Mouse (Mus musculus) layer of hippocampus, adult 18-20 months (tissue): ENCODE data around the gene Parp3. TPM values are rescaled to one million over a fixed set of nuclear protein-coding genes. Genes with fewer than 3 reads are reported as not detected.
"Not testable (repeated sequence)": the region's sequence is repeated elsewhere in the genome, so short reads cannot be mapped to it uniquely, and the experiment has no call there.

Experiments used
- DNase-seq, 2 experiments: peaks; one replicate each; pipeline ENCODE4 v3.0.0; 2022; ENCODE audit warnings: low spot score in 2 of 2
- long read RNA-seq: library from polyadenylated mRNA; stranded (forward); transcript quantifications from one replicate; pipeline ENCODE4 v2.0.0, GENCODE M21; 2021
- total RNA-seq, 2 experiments: library from RNA; stranded (reverse); gene quantifications; 2 replicates each; pipeline ENCODE4 v1.2.3; 2021

Gene Parp3
- total RNA-seq = 1 to 10 TPM; 3.8 to 5.0 TPM
- long read RNA-seq, partial matches to known transcripts = 0 of 2 reads
- long read RNA-seq, other reads (novel, unspliced or antisense) = 2 of 2 reads

DNA sequence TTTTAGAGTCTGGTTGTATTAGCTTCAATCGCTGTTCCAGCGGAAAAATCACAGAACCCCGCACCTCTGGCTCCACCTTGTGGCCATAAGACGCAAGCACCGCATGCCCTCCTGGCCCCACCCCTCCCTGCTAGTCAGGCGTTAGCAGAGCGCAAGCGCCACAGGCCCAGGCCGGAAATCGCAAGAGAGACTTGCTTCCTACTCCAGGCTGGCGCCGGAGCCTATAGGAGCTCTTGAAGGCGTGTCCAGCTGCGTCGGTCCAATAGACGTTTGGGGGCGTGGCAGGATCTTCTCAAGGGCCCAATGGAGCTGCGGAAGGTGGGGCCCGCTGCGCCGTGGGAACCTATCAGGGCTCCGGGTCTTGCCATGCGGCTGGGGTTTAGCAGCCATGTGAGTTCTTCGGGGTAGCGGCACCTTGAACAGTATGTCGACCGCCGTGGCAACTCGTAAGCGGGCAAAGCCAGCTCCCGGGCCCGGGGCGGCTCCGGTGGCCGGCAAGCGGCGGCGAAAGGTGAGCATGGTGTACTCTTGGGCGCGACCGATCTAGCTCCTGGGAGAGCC, at the start of gene Parp3:
TSS of gene Parp3 (minus strand) at position 26 of the 561 bp plus-strand sequence.
- peak; percentile 100 for DNase-seq

DNA sequence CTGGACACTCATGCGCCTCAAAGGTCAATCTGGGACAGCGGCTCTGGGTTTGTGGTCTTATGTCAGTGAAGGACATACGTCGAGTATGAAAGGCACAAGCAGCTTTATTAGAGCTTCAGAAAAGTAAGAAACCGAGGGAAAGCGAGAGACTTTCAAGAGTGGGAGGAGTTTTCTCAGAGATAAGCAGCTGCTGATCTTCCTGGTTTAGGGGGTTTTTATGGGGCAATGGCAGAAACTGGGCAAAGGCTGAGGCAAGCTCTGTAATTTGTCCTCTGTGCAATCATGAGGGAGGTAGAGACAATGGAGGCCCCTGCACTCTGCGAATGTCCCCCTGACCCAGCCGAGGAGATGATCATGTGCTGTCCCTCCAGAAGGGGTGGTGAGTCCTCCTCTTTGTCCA, 43.2 kb upstream of the Parp3 start:
- DNase-seq = no peak

DNA sequence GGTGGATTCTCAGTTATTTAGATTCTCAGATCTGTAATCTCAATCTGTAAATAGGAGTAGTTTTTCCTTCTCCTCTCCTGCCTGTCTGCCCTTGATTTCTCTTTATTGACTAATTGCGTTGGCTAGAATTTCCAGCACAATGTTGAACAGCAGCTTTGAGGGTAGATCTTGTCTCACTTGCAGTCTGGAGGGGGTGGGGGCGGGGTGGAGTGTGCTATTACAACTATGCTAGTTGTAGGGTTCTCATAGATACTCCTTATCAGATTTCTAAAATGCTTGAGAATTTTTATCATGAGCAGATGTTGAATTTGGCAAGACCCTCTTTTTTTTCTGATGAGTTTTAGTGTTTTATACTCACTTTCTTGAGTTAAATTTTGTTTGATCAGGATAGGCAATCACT, 42.7 kb upstream of the Parp3 start:
- DNase-seq = no peak

DNA sequence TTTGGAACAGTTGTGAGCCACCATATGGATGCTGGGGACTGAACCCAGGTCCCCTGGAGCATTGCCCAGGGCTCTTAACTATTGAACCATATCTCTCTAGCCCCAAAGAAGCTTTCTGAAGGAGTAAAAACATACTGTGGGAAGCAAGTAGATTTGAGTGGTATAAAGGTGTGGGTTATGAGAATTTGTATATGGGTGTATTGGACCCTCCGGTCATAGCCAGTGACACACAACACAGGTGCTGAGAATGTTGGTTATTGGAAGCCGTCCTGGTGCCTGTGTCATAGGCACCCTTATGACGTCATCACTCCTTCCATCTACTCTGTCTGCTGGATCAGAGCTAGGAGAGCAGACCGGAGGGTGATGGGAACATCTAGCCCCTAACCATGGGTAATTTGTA, 37.5 kb upstream of the Parp3 start, which contains the start of gene Iqcf5:
TSS of gene Iqcf5 (plus strand) at position 301 of the 400 bp plus-strand sequence.
- no peak for DNase-seq

DNA sequence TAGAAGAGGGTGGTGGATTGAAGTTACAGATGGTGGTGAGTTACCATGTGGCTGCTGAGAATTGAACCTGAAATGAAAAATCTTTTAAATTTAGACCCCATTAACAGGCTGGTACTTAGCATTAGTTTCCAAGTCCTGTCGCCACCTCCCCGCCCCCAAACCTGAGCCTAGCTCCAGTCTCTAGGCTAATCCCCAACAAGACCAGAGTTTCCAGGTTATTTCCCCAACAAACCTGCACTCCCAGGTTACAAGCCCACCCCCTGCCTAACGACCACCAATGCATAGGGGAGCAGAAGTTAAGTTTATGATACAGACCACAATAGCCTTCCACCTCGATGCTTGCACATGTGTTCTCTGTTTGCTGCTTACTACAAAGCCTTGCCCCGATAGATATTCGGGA, 36.8 kb upstream of the Parp3 start:
- no peak for DNase-seq

DNA sequence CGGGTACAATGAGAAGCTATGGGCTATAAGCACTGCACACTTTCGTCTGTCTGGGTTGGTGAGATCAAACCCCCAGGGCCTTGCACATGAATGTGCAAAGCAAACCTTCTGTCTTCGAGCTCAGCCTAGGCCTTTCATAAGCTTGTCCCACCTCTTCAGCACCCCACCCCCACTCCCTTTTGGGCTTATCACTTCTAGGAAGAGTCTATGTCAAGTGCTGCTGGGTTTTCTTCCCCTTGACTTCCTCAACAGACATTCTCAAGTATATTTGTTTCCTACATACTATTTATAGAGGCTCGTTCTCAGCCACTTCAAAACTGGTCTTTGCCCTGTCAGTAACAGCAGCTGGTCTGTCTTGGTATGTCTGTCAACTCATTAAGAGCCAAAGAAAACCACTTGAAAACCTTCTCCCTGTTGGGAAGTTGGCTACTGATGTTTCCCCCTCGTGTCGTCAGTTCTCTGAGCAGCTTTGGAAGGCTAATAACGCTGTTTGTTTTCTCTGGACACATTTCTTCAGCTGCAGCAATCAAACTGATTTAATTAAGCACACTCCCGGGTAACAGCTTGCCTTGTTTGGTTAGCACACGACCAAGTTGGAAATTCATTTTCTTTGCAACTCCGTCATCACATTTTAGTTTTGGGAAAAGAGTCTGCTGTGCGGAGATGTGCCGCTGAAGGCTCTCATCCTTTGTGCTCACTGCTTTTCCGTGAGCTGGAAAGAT, 36.1 kb upstream of the Parp3 start:
- peak; percentile 14 to 30 for DNase-seq

DNA sequence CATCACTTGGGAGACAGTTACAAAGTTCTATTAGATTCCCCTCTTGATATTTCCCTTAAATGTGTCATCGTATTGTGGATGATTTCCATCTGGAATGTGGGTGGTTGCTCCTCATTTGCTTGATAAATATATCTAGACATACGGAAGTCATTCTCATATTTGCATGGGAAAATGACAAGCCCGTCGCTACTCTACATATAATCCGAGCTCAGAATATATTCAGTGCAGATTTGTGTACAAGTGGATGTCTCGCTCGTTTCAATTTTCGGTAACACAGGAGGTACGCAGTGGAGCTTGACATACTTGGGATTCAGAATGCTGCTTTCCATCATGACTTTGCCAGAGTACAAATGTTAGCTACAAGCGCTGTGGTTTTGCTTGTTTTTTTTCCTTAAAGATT, 32.6 kb upstream of the Parp3 start:
- DNase-seq = peak; percentile 47 to 77

DNA sequence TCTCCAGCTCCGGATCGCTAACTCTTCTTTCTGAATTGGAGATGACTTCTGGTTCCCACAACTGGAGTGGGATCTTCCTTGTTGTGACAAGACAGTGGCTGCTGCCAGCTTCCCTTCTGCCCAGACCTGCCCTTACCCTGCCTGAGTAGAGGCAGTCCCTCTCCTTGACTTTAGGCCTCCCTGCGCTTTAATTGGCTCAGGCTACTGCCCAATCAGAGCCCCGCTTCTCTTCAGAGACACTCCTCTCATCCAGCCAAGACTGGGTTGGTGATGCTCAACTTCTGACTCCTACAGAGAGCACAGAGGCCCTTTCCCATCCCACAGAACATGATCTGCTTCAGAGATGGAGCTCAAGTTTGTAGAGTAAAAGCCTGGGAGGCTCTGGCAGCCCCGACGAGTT, 27.5 kb upstream of the Parp3 start:
- no peak for DNase-seq

DNA sequence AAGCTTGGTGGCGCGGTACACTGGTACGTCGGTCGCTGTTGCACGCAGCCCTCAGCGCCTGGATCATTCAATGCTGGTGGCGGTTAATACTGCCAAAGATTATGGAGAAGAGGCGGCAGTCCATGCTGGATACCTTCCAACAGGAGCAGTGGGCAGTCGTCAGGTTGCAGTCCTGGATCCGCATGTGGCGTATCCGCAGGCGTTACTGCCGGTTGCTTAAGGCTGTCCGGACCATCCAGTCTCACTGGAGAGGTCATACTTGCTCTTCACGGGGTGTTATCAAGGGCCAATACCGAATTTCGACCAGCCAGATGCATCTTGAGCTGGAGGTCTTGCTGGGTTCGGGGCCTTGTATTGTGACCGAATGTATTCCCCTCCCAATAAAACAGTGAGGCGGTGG, 25.1 kb upstream of the Parp3 start:
- no peak for DNase-seq

DNA sequence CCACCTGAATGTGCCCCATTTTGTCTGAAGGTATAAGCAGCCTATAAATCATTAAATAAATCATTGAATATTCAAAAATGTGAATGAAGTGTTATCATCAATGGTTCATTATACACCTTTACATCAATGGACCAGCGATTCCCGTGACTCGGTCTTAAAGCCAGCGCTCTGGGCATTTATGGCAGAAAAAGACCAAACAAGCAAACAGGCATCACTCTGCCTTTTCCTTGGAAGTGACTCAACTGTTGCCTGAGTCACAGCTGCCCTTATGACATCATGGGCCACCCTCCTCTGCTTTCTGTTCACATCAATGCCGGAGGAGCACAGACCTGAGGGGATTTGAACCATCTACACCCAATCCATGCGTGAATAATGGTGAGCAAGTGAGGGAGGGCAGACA, 22.9 kb upstream of the Parp3 start, which contains the start of gene Iqcf1:
TSS of gene Iqcf1 (plus strand) at position 301 of the 400 bp plus-strand sequence.
- no peak for DNase-seq

DNA sequence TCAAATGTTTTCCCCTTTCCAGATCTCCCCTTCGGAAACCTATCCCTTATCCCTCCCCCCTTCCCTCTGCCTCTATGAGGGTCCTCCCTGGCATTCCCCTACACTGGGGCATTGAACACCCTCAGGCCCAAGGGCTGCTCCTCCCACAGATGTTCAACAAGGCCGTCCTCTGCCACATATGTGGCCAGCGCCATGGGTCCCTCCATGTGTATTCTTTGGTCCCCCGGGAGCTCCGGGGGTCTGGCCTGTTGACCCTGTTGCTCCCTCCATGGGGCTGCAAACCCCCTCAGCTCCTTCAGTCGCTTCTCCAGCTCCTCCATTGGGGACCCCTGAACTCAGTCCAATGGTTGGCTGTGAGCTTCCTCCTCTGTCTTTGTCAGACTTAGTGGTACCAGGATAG, 10.9 kb upstream of the Parp3 start:
- not testable (repeated sequence) for DNase-seq

DNA sequence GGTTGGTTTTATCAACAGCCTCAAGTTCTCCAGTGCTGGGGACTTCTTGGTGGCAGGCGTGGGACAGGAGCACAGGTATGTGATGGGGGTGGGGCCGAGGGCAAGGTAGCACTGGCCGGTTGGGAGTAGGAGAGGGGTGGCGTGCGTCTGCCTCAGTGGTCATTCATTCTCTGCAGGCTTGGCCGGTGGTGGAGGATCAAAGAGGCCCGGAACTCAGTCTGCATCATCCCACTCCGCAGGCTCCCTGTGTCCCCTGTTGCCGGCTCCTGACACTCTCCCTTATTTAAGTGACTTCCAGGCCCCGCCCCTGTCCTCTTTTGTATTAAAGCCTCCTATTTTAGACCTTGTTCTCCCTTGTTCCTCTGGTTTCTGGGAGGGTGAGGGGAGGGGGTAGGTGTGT, 8.3 kb upstream of the Parp3 start:
- DNase-seq = no peak

DNA sequence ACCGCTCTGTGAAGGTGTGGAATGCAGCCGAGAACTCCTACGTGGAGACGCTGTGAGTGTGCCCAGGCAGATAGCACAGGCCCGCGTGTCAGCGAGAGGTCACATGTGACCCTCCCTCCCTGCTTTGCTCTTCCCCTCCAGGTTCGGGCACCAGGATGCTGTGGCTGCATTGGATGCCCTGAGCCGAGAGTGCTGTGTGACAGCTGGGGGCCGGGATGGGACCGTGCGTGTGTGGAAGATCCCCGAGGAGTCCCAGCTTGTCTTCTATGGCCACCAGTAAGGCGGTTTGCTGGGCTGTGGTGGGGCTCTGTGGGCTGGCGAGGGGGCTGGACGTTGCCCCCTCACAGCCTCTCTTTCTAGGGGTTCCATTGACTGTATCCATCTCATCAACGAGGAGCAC, 6.9 kb upstream of the Parp3 start:
- DNase-seq = no peak

DNA sequence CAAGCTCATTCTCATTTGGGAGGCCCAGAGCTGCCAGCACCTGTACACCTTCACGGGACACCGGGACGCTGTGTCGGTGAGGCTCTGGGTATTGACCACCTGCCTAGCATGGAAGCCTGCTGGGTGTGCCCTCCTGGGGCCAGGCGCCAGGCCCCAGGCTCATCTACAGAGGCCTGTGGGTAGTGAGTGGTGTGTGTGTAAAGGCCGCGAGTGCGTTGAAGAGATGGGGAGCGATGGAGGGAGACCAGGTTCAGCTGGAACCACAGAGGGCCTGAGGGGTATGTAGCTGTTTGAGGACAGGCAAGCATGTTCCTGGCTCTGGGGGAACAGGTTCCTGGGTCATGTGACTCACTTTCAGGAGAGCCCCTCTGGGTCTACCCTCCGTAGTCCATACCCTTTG, 6.4 kb upstream of the Parp3 start:
- DNase-seq = no peak

DNA sequence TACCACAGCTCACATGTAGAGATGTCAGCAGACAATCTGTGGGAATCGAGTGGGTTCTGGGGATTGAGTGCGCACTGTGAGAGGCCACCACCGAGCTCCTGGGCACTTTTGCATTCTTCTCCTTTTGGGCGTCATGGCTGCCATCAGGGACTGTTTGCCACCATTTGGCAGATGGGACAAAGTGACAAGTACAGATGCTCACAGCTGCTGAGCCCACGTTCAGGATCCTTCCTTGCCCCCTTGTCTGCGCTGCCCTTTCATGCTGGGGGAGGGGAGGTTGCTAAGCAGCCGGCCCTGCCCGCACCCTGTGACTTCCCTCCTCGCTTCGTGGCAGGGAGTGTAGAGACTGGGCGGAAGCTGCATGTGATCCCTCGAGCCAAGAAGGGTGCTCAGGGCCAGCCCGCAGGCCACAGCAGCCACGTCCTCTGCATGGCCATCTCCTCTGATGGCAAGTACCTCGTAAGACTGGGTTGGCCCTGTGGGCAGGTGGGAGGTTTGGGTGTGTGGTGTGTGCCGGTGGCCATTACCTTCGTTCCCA, 5.9 kb upstream of the Parp3 start:
- no peak for DNase-seq

DNA sequence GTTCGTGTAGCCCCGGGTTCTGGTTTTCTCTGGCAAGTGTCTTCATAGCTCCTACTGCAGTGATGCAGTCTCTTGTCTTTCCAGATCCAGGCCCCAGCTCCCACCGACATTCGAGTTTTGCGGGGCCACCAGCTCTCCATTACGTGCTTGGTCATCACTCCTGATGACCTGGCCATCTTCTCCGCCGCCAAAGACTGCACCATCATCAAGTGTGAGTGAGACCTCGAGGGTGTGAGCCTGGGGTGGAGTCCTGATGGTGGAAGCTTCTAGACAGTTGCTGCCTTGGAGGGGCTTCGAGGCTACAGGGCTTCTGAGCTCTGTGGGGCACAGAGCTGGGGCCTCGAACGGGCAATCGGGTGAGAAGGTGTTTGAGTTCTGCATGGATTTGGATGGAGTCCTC, 4.9 kb upstream of the Parp3 start:
- DNase-seq = no peak

DNA sequence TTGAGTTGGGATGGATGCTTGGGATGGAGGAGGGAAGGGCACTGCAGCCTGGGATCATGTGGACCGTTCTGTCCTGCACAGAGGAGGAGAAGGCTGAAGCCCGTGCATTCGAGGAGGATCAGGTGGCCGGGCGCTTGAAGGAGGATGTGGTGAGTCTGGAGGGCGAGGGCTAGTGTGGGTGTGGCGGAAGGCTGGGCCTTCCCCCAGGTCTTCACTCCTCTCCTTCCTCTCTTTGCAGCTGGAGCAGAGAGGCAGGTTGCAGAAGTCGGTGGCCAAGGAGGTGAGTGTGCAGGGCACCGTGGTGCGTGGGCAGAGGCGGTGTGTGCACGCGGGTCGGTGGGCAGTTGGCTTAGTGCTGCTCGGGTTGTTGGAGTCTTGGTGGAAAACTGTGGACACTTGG, 4.3 kb upstream of the Parp3 start:
- no peak for DNase-seq

DNA sequence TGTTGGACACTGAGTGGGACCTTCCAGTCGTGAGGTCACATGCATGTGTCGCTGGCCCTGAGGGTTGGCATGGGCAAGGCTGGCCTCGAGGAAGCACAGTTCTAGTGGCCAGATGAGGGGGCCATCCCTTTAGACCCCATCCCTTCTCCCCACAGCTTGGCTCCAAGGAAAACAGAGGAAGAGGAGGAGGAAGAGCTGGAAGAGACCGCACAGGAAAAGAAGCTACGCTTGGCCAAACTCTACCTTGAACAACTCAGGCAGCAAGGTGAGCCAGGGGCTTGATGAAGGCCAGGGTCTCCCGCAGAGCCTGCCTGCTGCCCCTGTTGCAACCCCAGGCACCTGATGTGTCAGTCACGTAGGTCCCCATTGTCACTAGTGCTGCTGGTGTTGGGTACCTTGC, 3.8 kb upstream of the Parp3 start:
- no peak for DNase-seq

DNA sequence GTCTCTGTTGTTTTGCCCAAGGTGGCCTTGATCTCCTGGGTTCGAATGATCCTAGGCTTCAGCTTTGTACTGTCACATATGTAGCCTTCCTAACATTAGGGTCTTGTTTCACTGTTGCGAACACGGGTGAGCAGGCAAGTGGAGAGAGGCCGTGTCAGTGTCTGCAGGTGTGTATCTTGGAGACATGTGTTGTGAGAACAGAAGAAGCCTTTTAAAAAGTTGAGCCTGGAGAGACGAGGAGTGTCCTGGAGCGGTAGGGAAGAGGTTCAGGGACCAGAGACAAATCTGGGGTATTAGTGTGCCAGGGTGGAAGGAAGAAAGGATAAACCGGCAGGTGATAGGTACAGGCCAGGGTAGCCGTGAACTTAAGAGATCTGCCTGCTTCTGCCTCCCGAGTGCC, 1.4 kb upstream of the Parp3 start:
- peak in 1 of 2 experiments; percentile 0 for DNase-seq

DNA sequence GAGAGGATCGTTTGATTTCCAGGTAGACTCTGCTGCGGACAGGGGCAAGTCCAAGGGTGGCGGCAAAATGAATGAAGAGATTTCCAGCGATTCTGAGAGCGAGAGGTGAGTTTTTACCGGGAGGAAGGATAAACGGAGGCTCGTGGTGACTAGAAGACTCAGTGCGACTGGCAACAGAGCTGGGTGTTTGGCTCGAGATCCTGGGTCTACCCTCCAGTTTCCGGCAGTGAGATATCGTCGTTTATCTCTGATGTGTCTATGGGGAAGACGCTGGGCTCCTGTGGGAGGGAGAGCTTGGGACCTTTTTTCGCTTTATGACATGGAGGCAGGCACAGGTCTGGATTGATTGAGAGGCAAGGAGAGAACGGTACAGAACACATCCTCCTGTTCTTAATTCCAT, 900 bp upstream of the Parp3 start:
- no peak for DNase-seq

DNA sequence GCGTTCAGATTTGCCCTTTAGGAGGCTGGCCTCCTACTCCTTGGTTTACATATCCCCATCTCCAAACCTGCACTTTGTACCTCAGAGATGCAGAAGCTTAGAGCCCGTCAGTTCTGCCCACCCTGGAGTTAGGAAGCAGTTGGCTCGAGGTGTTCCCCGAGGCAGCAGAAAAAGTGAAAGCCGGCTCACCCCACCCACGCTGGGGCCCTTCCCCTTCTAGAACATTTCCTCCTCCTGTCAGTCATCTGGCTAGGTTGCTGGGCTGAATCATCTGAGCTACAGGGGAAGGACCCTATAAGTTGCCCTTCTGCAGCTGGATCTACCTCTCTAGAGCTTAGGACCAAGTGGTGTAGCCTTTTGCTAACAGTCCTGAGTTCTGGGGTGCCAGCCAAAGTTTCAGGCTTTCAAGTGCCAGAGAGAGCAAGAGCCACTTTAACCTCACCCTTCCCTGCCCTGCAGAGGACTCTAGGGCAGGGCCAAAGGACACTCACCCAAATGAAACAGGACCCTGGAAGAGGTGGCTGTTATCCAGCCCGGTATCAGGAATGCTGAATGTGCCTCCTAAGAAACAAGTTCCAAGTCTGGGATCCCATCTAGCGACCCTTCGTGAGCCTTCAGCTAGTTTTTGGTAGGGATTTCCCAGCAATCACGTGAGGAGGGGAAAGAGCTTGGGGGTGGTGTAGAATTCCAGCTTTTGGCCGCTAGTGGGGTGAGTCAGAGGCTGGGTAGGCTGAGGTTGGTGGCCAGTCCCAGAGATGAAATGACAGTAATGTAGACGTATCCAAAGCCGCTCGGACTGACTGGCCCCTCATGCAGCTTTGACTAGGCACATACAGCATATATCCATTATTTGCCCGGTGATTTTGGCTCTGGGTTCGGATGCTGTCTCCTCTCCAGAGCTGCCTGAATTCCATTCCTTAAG, 486 bp downstream of the Parp3 start:
- peak in 1 of 2 experiments; percentile 28 for DNase-seq

DNA sequence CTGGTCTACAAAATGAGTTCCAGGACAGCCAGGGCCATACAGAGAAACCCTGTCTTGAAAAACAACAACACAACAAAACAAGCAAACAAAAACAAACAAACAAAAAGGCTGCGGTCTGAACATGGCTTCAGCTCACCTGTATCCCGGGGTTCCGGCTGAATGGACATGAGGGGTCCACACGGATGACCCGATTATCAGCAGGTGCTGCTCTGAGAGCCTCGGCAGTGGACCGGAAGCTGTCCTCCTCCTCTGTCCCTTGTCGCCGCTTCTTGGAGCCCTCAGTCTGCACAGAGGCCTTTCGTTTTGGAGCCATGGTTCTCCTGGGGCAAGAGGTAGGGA, 1.1 kb downstream of the Parp3 start, which contains the start of gene Rrp9:
TSS of gene Rrp9 (plus strand) at position 301 of the 339 bp plus-strand sequence.
- DNase-seq = no peak
